Mouse (Mus musculus) 3134 (cell line): ENCODE results near the gene Icosl.
"Not testable (repeated sequence)": the region's sequence is repeated elsewhere in the genome, so short reads cannot be mapped to it uniquely, and the experiment has no call there.

Experiments used
- DNase-seq: peaks from one replicate; pipeline ENCODE4 v3.0.0-alpha.2; 2011; ENCODE audit warnings: low spot score; ENCODE audit not compliant: insufficient read length; ENCODE audit errors: extremely low read depth

Icosl gene

GRCm38 (mm10) chr10:78105548-78105947 is 36.4 kb downstream of the Icosl start:
- DNase-seq: no peak

- DNase-seq: no peak
These were observed 45.5 kb downstream of the Icosl start for GRCm38 (mm10) chr10:78114521-78115092.

GRCm38 (mm10) chr10:78115153-78115552 is 46.1 kb downstream of the Icosl start:
- DNase-seq: no peak

- DNase-seq: no peak
These were observed 50.3 kb downstream of the Icosl start for GRCm38 (mm10) chr10:78119422-78119821.

- DNase-seq: not testable (repeated sequence)
These were observed 55.0 kb downstream of the Icosl start for GRCm38 (mm10) chr10:78124137-78124536.

- not testable (repeated sequence) for DNase-seq
These were observed 56.0 kb downstream of the Icosl start for GRCm38 (mm10) chr10:78125061-78125460.

- DNase-seq: no peak
These were observed 57.2 kb downstream of the Icosl start for GRCm38 (mm10) chr10:78126311-78126710.

GRCm38 (mm10) chr10:78127046-78127870 is 58.2 kb downstream of the Icosl start:
- no peak for DNase-seq

- no peak for DNase-seq
These were observed 58.8 kb downstream of the Icosl start for GRCm38 (mm10) chr10:78127931-78128330.

- DNase-seq: no peak
These were observed 59.5 kb downstream of the Icosl start for GRCm38 (mm10) chr10:78128647-78129046.

GRCm38 (mm10) chr10:78129423-78129822 is 60.3 kb downstream of the Icosl start:
- DNase-seq: no peak

GRCm38 (mm10) chr10:78129998-78130397 is 60.9 kb downstream of the Icosl start:
- no peak for DNase-seq
